Mouse (Mus musculus): ENCODE data around the gene 6030468B19Rik. TPM values are rescaled to one million over a fixed set of nuclear protein-coding genes. Genes with fewer than 3 reads are reported as not detected.
"Not testable (repeated sequence)": the region's sequence is repeated elsewhere in the genome, so short reads cannot be mapped to it uniquely, and the experiment has no call there.

6030468B19Rik gene
- total RNA-seq, 2 experiments from 2014 or later, result not detected

DNA sequence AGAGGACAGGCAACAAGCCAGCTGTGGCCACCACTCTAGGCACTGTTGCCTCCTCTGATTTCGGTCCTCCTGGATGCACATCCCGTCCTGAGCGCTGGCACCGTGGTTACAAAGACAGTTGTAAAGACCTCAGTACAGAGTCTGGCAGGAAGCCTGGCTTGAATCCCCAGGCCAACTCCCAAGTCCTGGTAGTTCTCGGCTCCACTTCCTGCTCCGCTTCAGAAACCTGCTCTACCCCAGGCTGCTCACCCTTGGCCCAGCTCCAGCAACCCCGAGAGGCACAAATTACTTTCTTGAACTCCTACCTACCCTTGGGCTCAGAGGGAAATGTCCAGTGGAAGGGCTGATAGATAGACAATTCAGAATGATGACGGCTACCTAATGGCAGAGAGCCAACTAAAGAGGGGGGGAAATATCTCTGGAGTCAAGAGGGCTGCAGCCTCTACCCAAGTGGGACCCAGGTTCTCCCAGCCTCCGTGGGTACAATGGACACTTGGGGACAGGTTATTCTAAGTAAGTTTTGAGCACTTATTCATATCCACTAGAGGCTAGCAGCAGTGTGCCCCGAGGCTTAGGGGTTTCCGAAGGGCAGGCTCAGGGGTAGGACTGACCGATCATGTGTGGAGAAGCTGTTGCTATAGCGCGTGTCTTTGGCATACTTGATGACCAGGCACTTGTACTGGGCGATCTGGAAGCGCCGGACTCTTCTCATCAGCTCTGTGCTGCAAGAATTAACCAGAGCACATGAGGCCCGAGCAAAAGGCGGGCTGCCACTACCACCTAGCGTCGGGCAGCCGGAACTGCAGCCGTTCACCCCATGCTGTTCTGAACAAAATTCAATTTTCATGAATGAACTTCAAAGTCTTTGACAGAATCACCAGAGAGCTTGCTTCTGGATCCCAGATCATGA, 26.9 kb downstream of the 6030468B19Rik start:
- DNase-seq (ENCODE audit: low spot score), result peak; percentile 66
- intact Hi-C loops (cut with DNase I), result loop anchor here (1.0 to 2.0 kb wide), 4 partner anchors 34 to 440 kb away; no protein-coding TSS in a partner anchor

DNA sequence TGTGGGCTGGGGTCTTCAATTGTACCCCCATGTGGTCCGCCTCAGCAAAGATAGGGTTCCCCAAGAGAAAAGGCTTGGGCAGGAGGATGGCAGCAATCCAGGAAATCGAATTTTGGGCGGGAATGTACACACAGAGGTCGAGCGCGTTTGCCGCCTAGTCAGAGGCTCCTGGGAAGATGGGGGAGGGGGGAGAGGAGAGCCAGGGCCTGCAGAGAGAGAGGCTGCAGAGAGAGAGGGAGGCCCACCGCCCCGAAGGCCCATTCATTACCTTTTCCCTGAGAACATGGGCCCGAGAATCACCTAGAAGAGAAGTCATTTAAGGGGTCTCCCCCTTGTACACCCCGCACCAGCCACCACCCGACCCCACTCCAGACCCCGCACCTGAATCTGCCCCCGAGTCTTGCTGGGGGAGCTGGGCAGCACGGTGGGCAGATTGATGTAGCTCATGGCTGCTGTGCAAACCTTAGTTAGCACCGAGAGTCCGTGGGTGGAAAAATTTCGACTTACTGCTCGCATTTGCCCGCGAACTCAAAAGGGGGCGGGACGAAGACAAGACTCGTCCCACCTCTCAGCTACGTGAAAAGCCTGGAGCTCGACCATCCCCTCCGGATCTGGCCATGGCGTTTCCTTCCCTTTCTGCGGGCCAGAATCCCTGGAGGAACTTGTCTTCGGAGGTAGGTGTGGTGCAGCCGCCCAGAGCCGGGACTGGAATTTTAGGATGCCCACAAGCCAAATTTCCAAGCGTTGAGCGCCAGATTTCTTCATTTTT, 28.1 kb downstream of the 6030468B19Rik start, which contains the start of the genes Afmid and Tk1:
Afmid (plus strand) TSS at position 592 of the 769 bp plus-strand sequence.
Tk1 (minus strand) TSS at position 760 of the 769 bp plus-strand sequence.
- intact Hi-C loops (cut with DNase I), result loop anchor here (2.0 kb wide), 3 partner anchors 47 to 441 kb away; no protein-coding TSS in a partner anchor
- peak; percentile 67 for DNase-seq (ENCODE audit: low spot score)

DNA sequence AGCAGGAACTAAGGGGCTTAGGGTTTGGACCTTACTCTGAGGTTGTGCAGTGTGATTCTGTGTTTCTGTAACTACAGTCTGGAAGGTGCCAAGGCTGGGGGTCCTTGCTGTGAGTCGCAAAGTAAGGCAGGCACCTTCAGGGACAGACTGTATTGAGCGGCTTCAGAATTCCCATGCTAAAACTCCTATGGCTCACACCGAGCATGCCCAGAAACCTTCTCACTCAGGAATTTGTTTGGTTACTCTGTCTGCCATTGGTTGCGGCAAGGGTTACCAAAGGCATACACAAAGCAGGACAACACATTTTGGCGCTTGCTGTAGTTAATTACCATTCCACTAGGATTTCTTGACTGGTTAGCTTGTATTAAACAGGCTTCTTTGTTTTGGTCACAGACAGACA, 28.7 kb downstream of the 6030468B19Rik start:
- intact Hi-C loops (cut with DNase I), result no loop called here
- DNase-seq (ENCODE audit: low spot score), result no peak

DNA sequence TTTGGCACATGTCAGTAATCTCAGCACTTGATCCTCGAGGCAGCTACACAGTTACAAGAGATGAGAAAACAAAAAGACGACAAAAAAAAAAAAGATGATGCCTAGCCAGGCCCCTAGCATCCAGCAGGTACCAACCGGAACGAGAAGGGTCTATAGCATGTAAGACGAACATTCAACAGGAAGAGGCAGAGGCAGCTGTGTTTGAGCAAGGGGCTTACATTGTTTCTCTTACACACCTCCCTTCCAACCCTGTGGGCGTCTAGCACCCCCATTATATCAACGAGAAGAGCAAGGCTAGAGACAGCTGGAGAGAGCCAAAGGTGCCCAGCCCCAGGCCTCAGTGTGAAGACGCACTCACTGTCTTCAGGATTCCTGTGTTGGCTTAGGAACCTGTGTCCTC, 29.5 kb downstream of the 6030468B19Rik start:
- DNase-seq (ENCODE audit: low spot score), result no peak
- intact Hi-C loops (cut with DNase I), result no loop called here

DNA sequence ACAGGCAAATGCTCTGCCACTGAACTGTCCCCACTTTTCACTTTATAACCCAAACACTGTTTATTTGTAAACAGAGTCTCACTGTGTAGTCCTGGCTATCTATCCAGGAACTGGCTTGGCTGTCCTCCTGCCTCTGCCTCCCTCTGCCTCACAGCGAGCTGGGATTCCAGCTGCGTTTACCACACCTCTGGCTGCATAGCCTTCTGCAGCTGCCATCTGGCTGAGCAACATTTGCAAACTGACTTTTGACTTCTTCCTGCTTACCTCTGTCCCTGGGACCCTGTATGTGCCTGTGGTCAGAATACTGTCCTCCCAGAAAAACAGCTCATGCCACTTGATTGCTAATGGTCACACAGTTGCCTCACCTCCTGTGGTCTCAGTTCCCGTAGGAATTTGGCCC, 29.9 kb downstream of the 6030468B19Rik start:
- intact Hi-C loops (cut with DNase I), result no loop called here

DNA sequence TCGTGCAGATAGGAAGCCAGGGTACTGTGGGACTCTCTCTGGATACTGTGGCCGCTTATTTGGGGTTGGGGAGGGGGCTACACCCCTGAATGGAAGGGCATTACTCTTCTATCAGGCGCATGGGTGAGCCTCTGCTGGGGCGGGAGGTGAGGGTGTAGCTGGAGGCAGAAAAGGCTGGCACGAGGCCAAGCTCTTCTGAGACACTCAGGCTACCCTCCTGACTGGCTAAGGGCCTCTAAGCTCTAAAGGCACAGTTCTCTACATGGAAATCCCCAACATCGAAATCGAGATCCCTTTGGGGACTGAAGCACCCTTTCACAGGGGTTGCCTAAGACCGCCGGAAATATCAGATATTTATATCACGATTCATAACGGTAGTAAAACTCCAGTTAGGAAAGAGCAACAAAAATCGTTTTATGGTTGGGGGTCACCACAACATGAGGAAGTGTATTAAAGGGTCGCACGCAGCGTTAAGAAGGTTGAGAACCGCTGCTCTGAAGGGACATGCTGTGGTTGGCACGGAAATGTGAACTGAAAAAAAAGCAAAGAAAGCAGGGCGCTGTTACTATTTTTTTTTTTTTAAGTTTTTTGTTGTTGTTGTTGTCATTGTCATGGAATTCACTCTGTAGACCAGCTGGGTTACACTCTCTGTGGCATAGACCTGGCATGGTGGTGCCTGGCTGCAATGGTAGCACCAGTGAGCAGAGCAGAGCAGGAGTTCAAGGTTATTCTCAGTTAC, 30.9 kb downstream of the 6030468B19Rik start:
- intact Hi-C loops (cut with DNase I), result no loop called here
- DNase-seq (ENCODE audit: low spot score), result no peak

More for the DNA sequence above, 29.9 kb downstream of the 6030468B19Rik start:
- DNase-seq (ENCODE audit: low spot score), result no peak

DNA sequence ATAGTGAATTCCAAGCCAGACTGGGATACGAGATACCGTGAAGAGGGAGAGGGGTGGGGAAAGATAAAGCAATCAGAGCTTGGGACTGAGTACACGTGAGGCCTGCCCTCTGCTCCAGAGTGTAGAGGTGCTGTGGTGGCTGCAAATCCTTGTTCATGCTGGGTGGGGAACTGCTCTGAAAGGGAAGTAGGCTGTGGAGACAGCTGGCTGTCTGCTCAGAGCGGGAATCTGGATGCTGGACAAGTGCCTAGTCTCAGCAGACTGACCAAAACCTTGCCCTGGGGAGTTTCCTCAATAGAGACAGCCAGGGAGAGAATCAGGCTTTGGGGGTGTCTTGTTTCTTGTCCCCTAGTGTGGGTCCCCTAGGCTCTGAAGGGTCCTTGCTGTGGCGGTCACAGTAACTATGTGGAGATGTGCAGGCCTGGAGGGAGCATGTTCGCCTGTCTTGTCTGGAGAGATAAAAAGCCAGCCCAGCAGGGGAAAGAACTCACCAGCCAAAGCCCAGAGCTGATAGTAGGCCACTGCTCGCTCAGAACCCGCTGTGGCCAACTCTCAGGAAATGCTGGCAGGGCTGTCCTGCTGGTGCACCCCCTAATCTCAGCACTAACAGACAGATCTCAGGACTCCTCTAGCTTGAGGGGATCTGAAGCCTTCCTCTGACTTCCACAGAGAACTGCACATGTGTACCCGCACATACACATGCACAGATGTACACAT, 31.6 kb downstream of the 6030468B19Rik start:
- peak; percentile 36 for DNase-seq (ENCODE audit: low spot score)

DNA sequence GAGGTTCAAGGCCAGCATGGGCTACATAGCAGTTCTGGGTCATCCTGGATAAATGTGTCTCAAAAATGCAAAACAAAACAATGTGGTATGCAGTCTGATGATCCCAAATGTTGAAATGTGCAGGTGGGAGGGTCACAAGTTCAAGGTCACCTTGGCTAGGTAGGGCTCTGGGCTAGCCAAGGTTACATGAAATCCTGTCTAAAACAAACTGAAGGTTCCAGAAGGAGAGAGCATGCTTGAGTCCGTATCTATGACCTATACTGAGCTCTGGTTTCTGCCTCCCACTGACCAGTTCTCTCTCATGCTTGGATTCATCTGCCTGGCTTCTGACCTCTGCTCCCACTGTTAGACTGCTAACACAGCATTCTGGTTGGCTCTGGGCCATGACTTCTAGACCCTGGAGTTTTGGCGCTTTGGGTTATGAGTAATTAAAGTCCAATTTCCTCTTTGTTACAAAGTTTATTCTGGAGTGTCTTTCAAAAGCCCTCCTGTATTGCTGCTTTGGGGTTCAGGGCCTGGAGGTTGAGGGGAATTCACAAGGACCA, 32.3 kb downstream of the 6030468B19Rik start:
- DNase-seq (ENCODE audit: low spot score), result no peak
- intact Hi-C loops (cut with DNase I), result no loop called here

More for the DNA sequence above, 31.6 kb downstream of the 6030468B19Rik start:
- intact Hi-C loops (cut with DNase I), result no loop called here

DNA sequence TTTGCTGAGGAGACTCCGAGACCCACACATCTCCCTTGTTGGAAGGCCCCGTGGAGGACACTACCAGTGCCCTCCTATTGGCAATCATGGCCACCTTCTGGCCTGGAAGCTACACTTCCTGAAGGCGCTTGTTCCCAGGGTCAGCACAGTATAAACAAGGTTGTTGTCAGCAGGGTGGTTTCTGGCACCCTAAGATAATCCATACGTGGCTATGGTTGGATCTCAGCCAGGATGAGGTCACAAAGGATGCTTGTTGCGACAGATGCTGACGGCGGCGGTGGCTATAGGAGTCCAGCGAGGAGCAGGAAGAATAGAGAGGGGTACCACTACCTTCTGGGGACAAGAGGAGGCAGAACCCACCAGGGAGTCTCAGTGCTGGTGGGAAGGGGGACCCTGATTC, 32.9 kb downstream of the 6030468B19Rik start:
- intact Hi-C loops (cut with DNase I), result no loop called here
- no peak for DNase-seq (ENCODE audit: low spot score)

DNA sequence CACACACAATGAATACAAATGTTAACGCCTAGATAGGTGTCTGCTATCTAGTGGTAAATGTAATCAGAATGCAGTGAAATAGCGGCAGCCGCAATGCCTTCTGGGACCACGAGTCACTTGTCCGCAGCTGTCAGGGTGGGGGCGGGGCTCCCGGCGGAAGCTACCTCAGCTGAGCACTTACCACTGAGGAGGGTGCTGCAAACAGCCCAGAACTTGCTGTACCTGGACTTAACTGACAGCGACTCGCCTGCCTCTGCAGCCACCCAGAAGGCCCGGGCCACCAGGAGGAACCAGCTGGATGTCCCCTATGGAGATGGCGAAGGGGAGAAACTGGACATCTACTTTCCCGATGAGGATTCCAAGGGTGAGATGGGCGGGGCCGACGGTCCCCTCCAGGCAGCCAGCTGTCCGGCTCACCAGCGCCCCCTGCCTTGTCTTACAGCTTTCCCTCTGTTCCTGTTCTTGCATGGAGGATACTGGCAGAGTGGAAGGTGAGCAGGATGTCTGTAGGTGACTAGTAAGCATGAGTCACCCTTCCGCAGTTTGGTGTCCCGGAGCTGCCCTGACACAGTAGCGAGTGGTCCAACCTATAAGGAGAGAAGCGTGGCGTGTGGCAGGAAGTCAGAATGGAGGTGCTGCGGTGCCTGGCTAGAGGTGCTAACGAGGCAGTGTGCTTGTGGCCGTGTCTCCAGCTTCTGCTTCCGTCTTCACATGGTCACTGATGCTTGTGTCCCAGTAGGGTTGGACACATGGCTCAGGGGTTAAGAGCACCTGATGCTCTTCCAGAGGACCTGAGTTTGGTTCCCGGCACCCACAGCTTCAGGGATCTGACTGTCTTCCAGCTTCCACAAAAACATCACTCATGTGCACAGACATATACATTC, 34.9 kb downstream of the 6030468B19Rik start:
- peak; percentile 40 for DNase-seq (ENCODE audit: low spot score)
- intact Hi-C loops (cut with DNase I), result no loop called here

DNA sequence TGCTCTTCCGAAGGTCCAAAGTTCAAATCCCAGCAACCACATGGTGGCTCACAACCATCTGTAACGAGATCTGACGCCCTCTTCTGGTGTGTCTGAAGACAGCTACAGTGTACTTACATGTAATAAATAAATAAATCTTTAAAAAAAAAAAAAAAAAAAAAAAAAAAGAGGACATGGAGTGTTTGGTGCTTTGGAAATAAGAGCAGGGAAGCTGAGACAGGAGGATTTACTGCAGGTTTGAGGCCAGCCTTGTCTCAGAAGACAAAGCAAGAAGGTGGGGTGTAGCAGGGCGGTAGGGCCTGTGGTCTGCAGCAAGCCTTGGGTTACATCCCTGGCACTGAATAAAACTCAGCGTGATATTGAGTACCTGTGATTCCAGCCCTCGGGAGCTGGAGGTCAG, 36.0 kb downstream of the 6030468B19Rik start:
- DNase-seq (ENCODE audit: low spot score); intact Hi-C loops (cut with DNase I): not testable (repeated sequence)

DNA sequence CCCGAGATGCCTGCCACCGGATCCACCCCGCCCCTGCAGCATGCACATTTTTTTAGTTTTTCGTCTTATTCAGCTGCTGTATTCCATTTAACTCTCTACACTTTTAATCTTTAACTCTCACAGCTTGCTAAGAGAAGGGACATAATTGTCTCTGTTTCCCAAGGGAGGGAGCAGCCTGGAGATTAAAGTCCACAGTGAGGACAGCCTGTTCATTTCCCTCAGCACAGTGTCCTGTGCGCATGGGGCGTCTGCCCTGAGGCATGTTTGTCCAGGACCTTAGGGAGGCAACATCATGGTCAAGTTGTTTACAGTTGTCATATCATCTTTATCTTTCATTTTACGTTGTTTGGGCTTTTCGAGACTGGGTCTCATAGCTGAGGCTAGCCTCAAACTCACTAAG, 36.6 kb downstream of the 6030468B19Rik start:
- intact Hi-C loops (cut with DNase I), result no loop called here
- DNase-seq (ENCODE audit: low spot score), result no peak

DNA sequence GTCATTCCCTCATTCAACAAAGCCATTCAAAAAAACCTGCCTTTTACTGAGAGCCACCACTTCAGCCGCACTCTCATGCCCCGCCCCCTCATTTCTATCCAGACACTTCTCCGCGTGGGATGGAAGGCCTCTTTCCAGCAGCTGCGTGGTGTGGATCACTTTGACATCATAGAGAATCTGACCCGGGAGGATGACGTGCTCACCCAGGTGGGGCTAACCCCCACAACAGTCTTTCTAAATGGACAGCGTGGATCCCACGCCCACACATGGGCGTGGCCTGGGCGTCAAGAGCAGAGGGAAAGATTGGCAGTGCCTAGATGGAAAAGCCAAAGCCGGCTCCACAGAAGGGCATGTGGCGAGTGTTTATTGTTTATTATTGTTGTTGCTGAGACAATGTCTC, 38.8 kb downstream of the 6030468B19Rik start:
- no peak for DNase-seq (ENCODE audit: low spot score)
- intact Hi-C loops (cut with DNase I), result no loop called here

DNA sequence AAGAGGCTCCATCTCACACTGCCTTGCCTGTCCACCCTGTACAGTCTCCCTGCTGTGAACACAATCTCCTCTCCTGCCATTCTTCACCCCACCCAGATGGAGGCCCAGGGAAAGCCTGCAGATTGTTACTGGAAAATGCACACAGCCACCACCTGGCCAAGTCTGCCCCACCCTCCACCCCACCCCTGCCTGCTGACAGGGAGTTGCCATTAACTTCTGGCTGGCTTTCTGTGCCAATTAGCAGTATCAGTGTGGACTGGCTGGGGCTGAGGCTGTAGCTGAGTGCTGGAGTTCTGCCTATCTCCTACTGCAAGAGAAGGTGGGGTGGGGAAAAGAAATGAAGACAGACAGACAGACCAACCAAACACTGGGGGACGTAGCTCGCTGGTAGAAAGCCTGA, 41.1 kb downstream of the 6030468B19Rik start:
- DNase-seq (ENCODE audit: low spot score), result no peak
- intact Hi-C loops (cut with DNase I), result no loop called here

DNA sequence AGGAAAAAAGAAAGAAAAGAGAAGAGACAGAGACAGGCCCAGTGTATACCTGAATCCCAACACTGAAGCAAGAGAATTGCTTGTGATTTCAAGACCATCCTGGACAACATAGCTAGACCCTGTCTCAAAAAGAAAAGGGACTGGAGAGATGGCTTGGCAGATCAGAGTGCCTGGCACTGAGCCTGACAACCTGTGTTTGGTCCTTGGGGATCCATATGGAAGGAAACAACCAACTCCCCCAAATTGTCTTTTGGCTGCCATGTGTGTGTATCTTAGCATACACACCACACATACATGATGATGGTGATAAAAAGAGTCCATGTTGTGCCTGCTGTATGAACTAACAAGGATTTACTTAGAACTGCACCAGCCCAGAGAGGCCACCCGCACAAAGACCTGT, 41.6 kb downstream of the 6030468B19Rik start:
- intact Hi-C loops (cut with DNase I), result no loop called here
- no peak for DNase-seq (ENCODE audit: low spot score)

DNA sequence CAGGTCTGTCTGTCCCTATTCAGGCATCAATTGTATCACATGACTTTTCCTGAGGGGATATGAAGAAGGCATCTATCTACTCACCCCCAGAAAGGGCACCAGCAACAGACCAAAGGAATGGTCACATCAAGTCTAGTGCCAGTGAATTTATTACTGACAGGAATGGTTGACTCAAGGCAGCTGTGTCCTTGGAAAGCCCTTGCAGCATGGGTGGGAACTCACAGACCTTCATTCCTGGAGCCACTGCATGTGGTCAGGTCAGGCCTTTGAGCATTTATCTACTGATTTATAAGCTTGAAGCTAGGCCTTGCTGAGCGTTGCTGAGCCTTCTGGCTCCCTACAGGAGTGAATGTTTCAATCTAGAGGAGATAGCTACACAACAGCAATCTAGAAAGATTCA, 43.5 kb downstream of the 6030468B19Rik start:
- no peak for DNase-seq (ENCODE audit: low spot score)
- intact Hi-C loops (cut with DNase I), result no loop called here

DNA sequence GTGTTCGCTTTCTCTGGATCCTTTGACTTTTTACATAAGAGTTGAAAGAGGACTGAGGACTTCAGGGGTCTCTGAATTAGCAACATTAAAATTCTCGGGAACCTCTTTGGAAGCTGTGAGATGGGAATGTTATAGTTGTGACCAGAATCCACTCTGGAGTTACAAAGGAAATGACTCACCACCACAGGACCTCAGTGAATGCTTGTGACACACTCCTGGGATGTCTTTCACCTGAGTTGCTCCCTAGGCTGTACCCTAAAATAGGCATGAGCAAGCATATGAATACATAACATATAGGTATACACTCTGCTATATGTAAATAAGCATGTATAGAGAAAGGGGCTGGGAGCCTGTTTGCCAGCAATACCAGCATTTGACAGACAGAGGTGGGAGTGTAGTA, 46.0 kb downstream of the 6030468B19Rik start:
- DNase-seq (ENCODE audit: low spot score), result no peak
- intact Hi-C loops (cut with DNase I), result no loop called here

DNA sequence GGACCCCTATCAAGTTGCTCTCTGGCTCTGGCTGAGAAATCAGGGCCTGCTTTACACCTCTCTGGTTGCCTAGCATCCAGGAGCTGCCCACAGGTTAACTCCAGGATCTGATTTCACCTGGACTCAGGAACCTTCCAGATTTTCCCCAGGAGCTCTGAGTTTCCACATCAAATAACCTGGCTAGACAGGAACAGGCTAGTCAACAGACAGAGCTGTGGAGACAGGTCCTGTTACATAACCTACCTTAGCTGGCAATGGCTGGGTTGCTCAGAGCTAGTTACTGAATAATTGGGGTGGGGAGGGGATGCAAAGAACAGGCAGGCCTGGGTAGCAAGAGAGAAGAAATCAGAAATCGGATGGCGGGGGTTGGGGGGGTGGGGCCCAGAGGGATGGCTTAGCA, 47.5 kb downstream of the 6030468B19Rik start:
- no peak for DNase-seq (ENCODE audit: low spot score)
- intact Hi-C loops (cut with DNase I), result no loop called here
